Mouse (Mus musculus): Measurements from ENCODE around the gene Zer1. TPM values are rescaled to one million over a fixed set of nuclear protein-coding genes. Genes with fewer than 3 reads are reported as not detected.

Zer1 gene
- polyA plus RNA-seq, 1 experiment from 2014 or later, result 8.9 TPM

- 19% methylated on average over 12 of the region's 12 CpGs for WGBS
- ATAC-seq (ENCODE audit: insufficient number of reproducible peaks, insufficient read depth, low FRiP score, low read depth), result no peak
- Histone ChIP-seq H3K9me3 (ENCODE audit: control insufficient read depth, low read length) (no peaks in the 10 kb centered on the region), H3K4me1 (ENCODE audit: control insufficient read depth in 2 of 2, insufficient read depth in 2 of 2, low read length in 2 of 2) (no peaks in the 10 kb centered on the region; a peak in 1 of 4 replicates), H3K9ac (ENCODE audit: low read length) (peak overlapping the region; percentile 30; the same call in 1 of the 2 replicates), H3K27ac (replicated peaks in 1 of 2; ENCODE audit: control insufficient read depth in 1 of 2, insufficient read depth in 1 of 2, low read depth in 2 of 2, low read length in 2 of 2) (no peak overlapping the region), H3K27me3 (ENCODE audit: control insufficient read depth, insufficient read depth, low read length) (no peaks in the 10 kb centered on the region), H3K36me3 (ENCODE audit: control insufficient read depth, insufficient read depth, low read length) (0 out of 2 replicates have a peak, but pooled peaks cover 5% of the 10 kb centered on the region), H3K4me3 (ENCODE audit: control insufficient read depth in 1 of 2, insufficient read depth in 1 of 2, low read depth in 1 of 2, low read length in 2 of 2) (no peak overlapping the region), H3K4me2 (ENCODE audit: low read length) (peak overlapping the region; percentile 49)
These were observed 39.8 kb downstream of the Zer1 start for GRCm38 (mm10) chr2:30084632-30085031.

DNA sequence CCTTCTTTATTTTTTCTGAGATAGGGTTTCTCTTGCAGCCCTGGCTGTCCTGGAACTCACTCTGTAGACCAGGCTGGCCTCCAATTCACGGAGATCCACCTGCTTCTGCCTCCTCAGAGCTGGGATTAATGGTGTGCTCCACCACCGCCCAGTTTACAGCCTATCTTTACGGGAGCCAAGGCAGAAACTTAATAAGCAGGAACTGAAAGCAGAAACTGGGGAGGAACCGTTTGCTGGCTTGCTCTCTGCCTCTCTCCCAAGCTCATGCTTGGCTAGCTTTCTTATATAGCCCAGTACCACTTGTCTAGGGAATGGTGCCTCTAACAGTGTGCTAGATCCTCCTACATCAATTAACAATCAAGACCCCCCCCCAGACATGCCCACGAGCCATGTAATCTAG is 40.3 kb downstream of the Zer1 start:
- H3K9ac ChIP-seq (ENCODE audit: low read length), result no peak overlapping the region
- H3K27me3 ChIP-seq (ENCODE audit: control insufficient read depth, insufficient read depth, low read length), result no peaks in the 10 kb centered on the region
- no peak overlapping the region for H3K27ac ChIP-seq (replicated peaks in 1 of 2; ENCODE audit: control insufficient read depth in 1 of 2, insufficient read depth in 1 of 2, low read depth in 2 of 2, low read length in 2 of 2)
- WGBS, result 52% methylated on average over 5 of the region's 5 CpGs
- H3K36me3 ChIP-seq (ENCODE audit: control insufficient read depth, insufficient read depth, low read length), result 0 out of 2 replicates have a peak, but pooled peaks cover 4% of the 10 kb centered on the region
- no peaks in the 10 kb centered on the region for H3K9me3 ChIP-seq (ENCODE audit: control insufficient read depth, low read length)
- H3K4me1 ChIP-seq (ENCODE audit: control insufficient read depth in 2 of 2, insufficient read depth in 2 of 2, low read length in 2 of 2), result no peaks in the 10 kb centered on the region; a peak in 1 of 4 replicates
- no peak for ATAC-seq (ENCODE audit: insufficient number of reproducible peaks, insufficient read depth, low FRiP score, low read depth)
- H3K4me3 ChIP-seq (ENCODE audit: control insufficient read depth in 1 of 2, insufficient read depth in 1 of 2, low read depth in 1 of 2, low read length in 2 of 2), result no peak overlapping the region
- peak overlapping the region; percentile 49; the same call in 1 of the 2 replicates for H3K4me2 ChIP-seq (ENCODE audit: low read length)

GRCm38 (mm10) chr2:30080181-30080800 is 44.1 kb downstream of the Zer1 start:
- Histone ChIP-seq H3K9ac (ENCODE audit: low read length) (no peak overlapping the region), H3K36me3 (ENCODE audit: control insufficient read depth, insufficient read depth, low read length) (0 out of 2 replicates have a peak, but pooled peaks cover 4% of the 10 kb centered on the region), H3K27me3 (ENCODE audit: control insufficient read depth, insufficient read depth, low read length) (no peaks in the 10 kb centered on the region), H3K4me2 (ENCODE audit: low read length) (no peak overlapping the region), H3K27ac (replicated peaks in 1 of 2; ENCODE audit: control insufficient read depth in 1 of 2, insufficient read depth in 1 of 2, low read depth in 2 of 2, low read length in 2 of 2) (no peak overlapping the region), H3K4me1 (ENCODE audit: control insufficient read depth in 2 of 2, insufficient read depth in 2 of 2, low read length in 2 of 2) (peaks cover 7 to 8% of the 10 kb centered on the region in 2 experiments), H3K9me3 (ENCODE audit: control insufficient read depth, low read length) (no peaks in the 10 kb centered on the region), H3K4me3 (ENCODE audit: control insufficient read depth in 1 of 2, insufficient read depth in 1 of 2, low read depth in 1 of 2, low read length in 2 of 2) (no peak overlapping the region)
- ATAC-seq (ENCODE audit: insufficient number of reproducible peaks, insufficient read depth, low FRiP score, low read depth), result no peak
- 74% methylated on average over 15 of the region's 15 CpGs for WGBS

DNA sequence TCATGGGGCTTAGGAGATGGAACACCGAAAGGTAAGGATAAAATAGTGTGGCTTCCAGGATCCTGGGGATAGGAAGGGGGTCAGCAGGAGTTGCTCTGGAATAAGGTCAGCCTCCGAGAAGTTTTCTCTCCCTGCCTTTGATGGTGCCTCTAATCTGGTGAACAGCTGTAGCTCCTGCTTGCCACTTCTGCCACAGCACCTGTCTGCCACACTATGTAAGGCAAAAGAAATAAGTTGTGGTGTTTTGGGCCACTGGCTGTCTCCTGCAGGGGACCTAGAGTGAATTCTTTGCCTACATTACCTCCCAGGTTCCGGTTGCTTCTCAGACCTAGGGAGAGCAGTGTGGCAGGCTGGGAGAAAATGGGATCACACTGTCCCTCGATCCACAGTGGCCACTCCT is 45.6 kb downstream of the Zer1 start:
- ATAC-seq (ENCODE audit: insufficient number of reproducible peaks, insufficient read depth, low FRiP score, low read depth), result no peak
- Histone ChIP-seq H3K9ac (ENCODE audit: low read length) (peak overlapping the region; percentile 75), H3K4me1 (ENCODE audit: control insufficient read depth in 2 of 2, insufficient read depth in 2 of 2, low read length in 2 of 2) (peaks cover 7 to 8% of the 10 kb centered on the region in 2 experiments), H3K36me3 (ENCODE audit: control insufficient read depth, insufficient read depth, low read length) (peaks cover 8% of the 10 kb centered on the region; the same call in 1 of the 2 replicates), H3K27ac (replicated peaks in 1 of 2; ENCODE audit: control insufficient read depth in 1 of 2, insufficient read depth in 1 of 2, low read depth in 2 of 2, low read length in 2 of 2) (peak overlapping the region; percentile 70 to 85), H3K9me3 (ENCODE audit: control insufficient read depth, low read length) (no peaks in the 10 kb centered on the region), H3K4me2 (ENCODE audit: low read length) (peak overlapping the region; percentile 94), H3K27me3 (ENCODE audit: control insufficient read depth, insufficient read depth, low read length) (no peaks in the 10 kb centered on the region), H3K4me3 (ENCODE audit: control insufficient read depth in 1 of 2, insufficient read depth in 1 of 2, low read depth in 1 of 2, low read length in 2 of 2) (peak overlapping the region in 1 of 2 experiments; percentile 55; a peak in 1 of 4 replicates)
- WGBS, result 68% methylated on average over 4 of the region's 4 CpGs

- Histone ChIP-seq H3K27ac (replicated peaks in 1 of 2; ENCODE audit: control insufficient read depth in 1 of 2, insufficient read depth in 1 of 2, low read depth in 2 of 2, low read length in 2 of 2) (peak overlapping the region; percentile 70 to 85), H3K4me1 (ENCODE audit: control insufficient read depth in 2 of 2, insufficient read depth in 2 of 2, low read length in 2 of 2) (peaks cover 7 to 8% of the 10 kb centered on the region in 2 experiments), H3K4me3 (ENCODE audit: control insufficient read depth in 1 of 2, insufficient read depth in 1 of 2, low read depth in 1 of 2, low read length in 2 of 2) (peak overlapping the region; percentile 55 to 86; a peak in 3 of 4 replicates), H3K9ac (ENCODE audit: low read length) (peak overlapping the region; percentile 75), H3K27me3 (ENCODE audit: control insufficient read depth, insufficient read depth, low read length) (no peaks in the 10 kb centered on the region), H3K4me2 (ENCODE audit: low read length) (peak overlapping the region; percentile 94), H3K9me3 (ENCODE audit: control insufficient read depth, low read length) (no peaks in the 10 kb centered on the region), H3K36me3 (ENCODE audit: control insufficient read depth, insufficient read depth, low read length) (peaks cover 12% of the 10 kb centered on the region)
- 27% methylated on average over 10 of the region's 10 CpGs for WGBS
- peak; percentile 45 for ATAC-seq (ENCODE audit: insufficient number of reproducible peaks, insufficient read depth, low FRiP score, low read depth)
These were observed 46.1 kb downstream of the Zer1 start for GRCm38 (mm10) chr2:30078349-30078712.

GRCm38 (mm10) chr2:30077502-30078348 is 46.7 kb downstream of the Zer1 start, which contains the start of gene Pkn3:
Gene Pkn3 (plus strand): TSS chr2:30077684.
- Histone ChIP-seq H3K36me3 (ENCODE audit: control insufficient read depth, insufficient read depth, low read length) (peaks cover 17% of the 10 kb centered on the region), H3K4me1 (ENCODE audit: control insufficient read depth in 2 of 2, insufficient read depth in 2 of 2, low read length in 2 of 2) (peaks cover 7 to 8% of the 10 kb centered on the region in 2 experiments), H3K4me2 (ENCODE audit: low read length) (peak within 1 kb of the TSS; percentile 94), H3K27ac (replicated peaks in 1 of 2; ENCODE audit: control insufficient read depth in 1 of 2, insufficient read depth in 1 of 2, low read depth in 2 of 2, low read length in 2 of 2) (peak within 1 kb of the TSS; percentile 85 to 88), H3K4me3 (ENCODE audit: control insufficient read depth in 1 of 2, insufficient read depth in 1 of 2, low read depth in 1 of 2, low read length in 2 of 2) (peak within 1 kb of the TSS; percentile 55 to 86), H3K9ac (ENCODE audit: low read length) (peak within 1 kb of the TSS; percentile 75), H3K9me3 (ENCODE audit: control insufficient read depth, low read length) (no peaks in the 10 kb centered on the region), H3K27me3 (ENCODE audit: control insufficient read depth, insufficient read depth, low read length) (no peaks in the 10 kb centered on the region)
- peak; percentile 62 for ATAC-seq (ENCODE audit: insufficient number of reproducible peaks, insufficient read depth, low FRiP score, low read depth)
- WGBS, result under 1% methylated on average over 51 of the region's 53 CpGs

GRCm38 (mm10) chr2:30076959-30077358 is 47.4 kb downstream of the Zer1 start:
- no peak overlapping the region for H3K9ac ChIP-seq (ENCODE audit: low read length)
- ATAC-seq (ENCODE audit: insufficient number of reproducible peaks, insufficient read depth, low FRiP score, low read depth), result 0 out of 2 replicates have a peak, but pooled peaks have one; percentile 5
- H3K4me2 ChIP-seq (ENCODE audit: low read length), result peak overlapping the region; percentile 94
- no peaks in the 10 kb centered on the region for H3K9me3 ChIP-seq (ENCODE audit: control insufficient read depth, low read length)
- no peak overlapping the region for H3K4me3 ChIP-seq (ENCODE audit: control insufficient read depth in 1 of 2, insufficient read depth in 1 of 2, low read depth in 1 of 2, low read length in 2 of 2)
- H3K27me3 ChIP-seq (ENCODE audit: control insufficient read depth, insufficient read depth, low read length), result no peaks in the 10 kb centered on the region
- H3K36me3 ChIP-seq (ENCODE audit: control insufficient read depth, insufficient read depth, low read length), result peaks cover 23% of the 10 kb centered on the region
- peak overlapping the region in 1 of 2 experiments; percentile 1; a peak in 1 of 4 replicates for H3K27ac ChIP-seq (replicated peaks in 1 of 2; ENCODE audit: control insufficient read depth in 1 of 2, insufficient read depth in 1 of 2, low read depth in 2 of 2, low read length in 2 of 2)
- WGBS, result 63% methylated on average over 6 of the region's 6 CpGs
- peaks cover 7 to 8% of the 10 kb centered on the region in 2 experiments for H3K4me1 ChIP-seq (ENCODE audit: control insufficient read depth in 2 of 2, insufficient read depth in 2 of 2, low read length in 2 of 2)

All from heart, embryonic 14.5 days (tissue).